Mouse (Mus musculus) kidney, adult 8-10 months (tissue): ENCODE data around the gene Pank2.
"Not testable (repeated sequence)": the region's sequence is repeated elsewhere in the genome, so short reads cannot be mapped to it uniquely, and the experiment has no call there.

ENCODE experiments used
- DNase-seq, 2 experiments: peaks; one replicate each; pipeline ENCODE4 v3.0.0; 2022

Gene Pank2

DNA sequence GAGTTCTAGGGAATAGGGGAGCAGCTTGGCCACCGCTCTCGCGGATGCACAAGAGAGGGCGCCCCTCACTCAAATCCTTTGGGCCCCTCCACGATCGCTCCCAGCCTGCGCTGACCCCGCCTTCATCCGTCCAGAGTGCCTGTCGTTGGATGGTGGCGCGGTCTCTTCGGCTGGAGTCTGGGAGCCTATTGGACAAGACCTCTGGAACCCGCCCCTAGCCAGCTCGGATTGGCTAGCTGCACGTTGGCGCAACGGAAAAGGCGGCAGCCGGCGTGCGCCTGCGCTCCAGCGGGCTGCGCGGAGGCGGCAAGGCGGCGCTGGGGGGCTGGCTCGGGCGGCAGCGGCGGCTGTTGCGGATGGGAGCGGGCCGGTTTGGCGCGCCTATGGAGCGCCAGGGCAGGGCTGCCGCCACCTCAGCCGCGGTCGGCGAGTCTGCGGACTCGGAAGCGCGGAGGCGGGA lies at the start of gene Pank2:
Gene Pank2, plus strand, starts transcription at position 283 of the 460 bp plus-strand sequence.
- DNase-seq = peak; percentile 98

DNA sequence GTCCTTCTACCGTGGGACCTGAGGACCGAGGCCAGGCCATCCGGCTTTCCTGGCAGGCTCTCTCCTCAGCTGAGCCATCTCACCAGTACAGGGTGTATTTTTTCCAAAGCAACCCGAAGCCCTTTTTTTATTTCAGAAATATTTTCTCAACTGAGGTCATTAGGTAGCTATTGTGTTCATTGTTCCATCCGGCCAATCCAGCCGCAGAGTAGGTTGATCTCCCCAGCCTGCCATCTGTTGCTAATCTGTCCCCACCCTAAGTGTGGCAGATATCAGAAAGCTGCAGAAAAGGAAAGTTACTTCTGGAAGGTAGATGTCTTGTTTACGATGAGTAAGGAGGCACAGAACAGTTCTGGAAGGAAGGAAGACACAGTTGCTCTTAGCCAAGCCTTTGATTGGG lies 48.5 kb upstream of the Pank2 start:
- no peak for DNase-seq

- peak; percentile 55 to 73 for DNase-seq
Observed at GRCm38 (mm10) chr2:131215941-131216858, 46.1 kb upstream of the Pank2 start.

- no peak for DNase-seq
Observed at GRCm38 (mm10) chr2:131220030-131220429, 42.3 kb upstream of the Pank2 start.

DNA sequence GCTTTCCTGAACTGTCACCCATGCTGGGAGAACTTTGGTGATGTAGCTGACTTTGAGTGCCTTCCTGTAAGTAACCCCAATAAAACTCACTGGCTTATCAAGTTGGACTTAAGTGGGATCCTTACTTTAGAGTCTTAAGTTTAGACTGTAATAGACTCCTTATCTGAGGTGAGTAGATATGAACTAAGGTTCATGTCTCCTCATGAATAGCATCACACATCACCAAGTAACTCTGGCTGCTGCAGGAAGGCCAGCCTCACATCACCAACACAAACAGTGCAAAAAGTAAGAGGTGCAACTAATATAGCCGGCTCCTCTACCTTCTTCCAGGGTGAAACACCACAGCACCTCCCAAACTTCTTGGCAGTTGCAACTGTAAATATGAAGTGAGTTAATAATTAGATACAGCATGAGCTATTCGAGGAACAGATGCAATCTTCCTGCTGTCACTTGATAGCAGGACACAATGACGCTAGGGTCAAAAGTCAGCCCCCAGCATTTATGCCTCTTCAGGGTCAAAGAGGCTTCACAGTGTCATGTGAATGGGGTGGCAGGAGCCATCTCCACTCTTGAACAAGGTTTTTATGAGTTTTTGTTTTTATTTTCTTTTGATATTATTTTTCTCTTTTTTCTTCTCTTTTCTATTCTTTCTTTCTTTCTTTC lies 40.3 kb upstream of the Pank2 start:
- no peak for DNase-seq

DNA sequence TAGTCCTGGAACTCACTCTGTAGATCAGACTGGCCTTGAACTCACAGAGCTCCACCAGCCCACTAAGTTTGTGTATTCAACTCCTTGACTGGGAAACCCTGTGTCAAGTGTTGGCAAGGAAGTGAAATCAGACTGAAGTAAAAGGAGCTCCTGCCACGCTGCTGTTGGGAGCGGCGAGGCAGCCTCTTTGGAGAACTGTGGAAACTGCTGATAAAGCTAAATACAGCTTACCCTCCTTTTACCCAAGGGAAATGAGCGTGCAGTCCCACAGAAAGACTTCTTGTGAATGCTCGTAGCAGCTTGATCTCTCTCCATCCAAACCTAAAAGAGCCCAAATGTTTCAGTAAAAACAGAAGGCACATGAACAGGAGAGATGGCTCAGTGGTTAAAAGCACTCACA lies 39.7 kb upstream of the Pank2 start:
- no peak for DNase-seq

DNA sequence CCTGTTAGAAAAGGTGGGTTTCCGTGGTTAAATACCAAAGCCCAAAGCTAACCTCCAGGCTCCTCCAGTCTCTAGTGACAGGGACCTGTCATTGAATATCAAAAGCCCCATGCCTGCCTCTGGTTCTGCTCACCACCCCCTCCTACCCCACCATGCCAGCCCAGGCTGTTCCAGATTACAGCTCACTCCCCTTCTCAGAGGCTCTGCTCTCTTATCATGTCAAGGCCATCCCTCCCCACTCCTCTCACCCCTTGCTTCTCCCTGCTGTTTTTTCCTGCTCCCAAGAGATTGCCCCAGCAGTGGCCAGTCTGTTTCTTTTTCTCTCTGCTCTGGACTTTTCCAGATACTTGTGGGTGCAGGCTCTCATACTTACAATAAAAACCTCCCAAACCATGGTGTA lies 38.7 kb upstream of the Pank2 start:
- no peak for DNase-seq

DNA sequence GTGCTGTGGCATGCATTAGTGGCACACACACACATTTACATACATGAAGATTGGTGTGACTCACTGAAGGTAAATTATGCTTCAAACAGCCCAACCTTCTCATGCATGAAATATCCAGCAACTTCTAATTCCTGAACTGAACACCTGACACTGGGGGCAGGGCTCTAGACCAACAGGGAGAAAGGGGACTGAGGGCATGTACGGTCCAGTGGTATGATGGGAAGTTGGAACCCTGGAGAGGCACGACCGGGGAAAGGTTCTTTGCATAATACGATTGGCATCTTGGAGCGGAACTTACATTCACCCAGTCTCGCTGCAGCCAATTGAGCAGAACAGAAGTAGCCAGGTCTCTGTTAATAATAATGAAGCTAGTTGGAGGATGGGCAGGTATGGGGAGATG lies 37.1 kb upstream of the Pank2 start:
- peak; percentile 74 to 89 for DNase-seq

- not testable (repeated sequence) for DNase-seq
Observed at GRCm38 (mm10) chr2:131226669-131227068, 35.6 kb upstream of the Pank2 start.

DNA sequence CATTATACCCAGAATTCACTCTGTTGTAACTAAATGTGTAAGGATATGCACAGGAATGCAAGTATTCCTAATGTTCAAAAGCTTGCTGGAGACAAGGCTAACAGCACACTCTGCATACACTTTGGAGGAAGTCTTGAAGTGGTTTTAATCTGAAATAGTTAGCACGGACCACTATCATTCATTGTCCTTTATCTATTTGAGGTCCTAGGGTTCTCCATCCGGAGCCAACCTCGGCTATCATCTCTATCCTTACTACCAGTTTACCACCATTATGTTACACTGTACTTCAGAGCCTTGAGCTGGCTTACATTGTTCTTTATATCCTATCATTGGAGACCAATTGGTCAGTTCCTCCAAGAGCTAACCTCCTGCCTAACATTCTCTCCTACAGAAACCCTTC lies 35.1 kb upstream of the Pank2 start:
- DNase-seq = no peak

- no peak for DNase-seq
Observed at GRCm38 (mm10) chr2:131232558-131232957, 29.7 kb upstream of the Pank2 start.

GRCm38 (mm10) chr2:131233307-131234126 lies 28.8 kb upstream of the Pank2 start, which contains the start of gene Mavs:
Gene Mavs (plus strand): TSS chr2:131234063.
- DNase-seq = peak; percentile 97 to 98

- DNase-seq = no peak
Observed at GRCm38 (mm10) chr2:131234127-131234650, 28.1 kb upstream of the Pank2 start.

DNA sequence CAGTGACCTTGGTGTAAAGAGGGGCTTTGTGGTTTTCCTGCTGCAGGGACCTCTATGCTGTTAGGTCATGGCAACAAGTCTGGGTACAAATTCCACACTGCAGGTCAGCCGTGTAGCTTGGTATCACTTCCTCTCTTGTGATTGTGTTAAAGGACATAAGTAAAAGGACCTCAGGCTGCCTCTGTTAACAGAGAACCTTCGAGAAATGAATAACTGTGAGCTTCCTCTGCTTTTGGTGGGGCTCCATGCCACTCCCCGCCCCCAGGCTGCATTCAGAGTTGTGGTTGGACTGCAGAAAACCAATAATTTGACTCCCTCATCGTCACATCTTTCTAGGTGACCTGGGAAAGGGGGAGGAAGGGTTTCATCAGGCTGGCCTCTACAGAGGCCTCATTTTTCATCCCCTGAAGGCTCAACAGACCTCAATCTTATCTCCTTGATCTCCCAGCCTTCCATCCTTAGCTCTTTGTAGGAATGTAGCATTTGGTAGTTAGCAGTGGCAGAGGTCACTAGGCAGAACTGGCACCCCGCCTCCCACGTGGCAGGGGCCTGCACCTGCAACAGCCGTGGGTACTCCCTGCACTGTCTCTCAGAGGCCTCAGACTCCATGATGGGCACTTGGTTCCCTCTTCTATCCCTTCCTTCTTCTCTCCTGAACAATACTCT lies 27.2 kb upstream of the Pank2 start:
- DNase-seq = peak; percentile 56 to 60

DNA sequence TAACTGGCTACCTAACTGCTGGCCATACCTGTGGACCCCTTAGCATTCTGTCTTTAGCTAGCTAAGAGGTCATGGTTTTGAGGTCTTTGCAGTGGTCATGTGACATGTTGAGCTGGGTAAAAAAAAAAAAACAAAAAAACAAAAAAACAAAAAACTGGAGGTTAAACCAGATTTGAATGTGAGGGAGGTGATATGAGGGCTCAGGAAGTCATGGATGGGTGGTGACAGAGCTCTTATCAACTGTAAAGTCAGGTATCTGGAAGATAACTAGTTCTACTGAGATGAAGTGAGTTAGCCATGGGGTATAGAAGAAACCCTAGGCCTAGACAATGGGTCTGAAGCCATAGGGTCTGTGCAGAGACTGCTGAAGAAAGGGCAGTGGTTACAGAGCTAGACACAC lies 20.1 kb upstream of the Pank2 start:
- DNase-seq = no peak

- no peak for DNase-seq
Observed at GRCm38 (mm10) chr2:131242929-131243328, 19.4 kb upstream of the Pank2 start.

GRCm38 (mm10) chr2:131253681-131254328 lies 8.5 kb upstream of the Pank2 start:
- DNase-seq = peak; percentile 77 to 79

- peak; percentile 24 to 34 for DNase-seq
Observed at GRCm38 (mm10) chr2:131254329-131254713, 8.0 kb upstream of the Pank2 start.

GRCm38 (mm10) chr2:131255738-131256137 lies 6.6 kb upstream of the Pank2 start:
- no peak for DNase-seq

DNA sequence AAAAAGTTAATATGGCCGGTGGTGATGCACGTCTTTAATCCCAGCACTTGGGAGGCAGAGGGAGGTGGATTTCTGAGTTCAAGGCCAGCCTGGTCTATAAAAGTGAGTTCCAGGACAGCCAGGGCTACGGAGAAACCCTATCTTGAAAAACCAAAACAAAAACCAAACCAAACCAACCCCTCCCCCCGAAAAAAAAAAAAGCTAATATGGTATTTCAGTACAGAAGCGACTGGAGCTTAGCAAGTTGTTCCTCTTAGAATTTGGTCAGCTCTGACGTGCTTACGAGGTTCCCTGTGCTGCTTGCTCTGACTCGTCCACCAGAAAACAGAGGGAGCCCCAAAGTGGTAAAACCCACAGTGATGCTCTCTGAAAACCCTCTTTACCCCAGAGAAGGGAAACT lies 3.6 kb upstream of the Pank2 start:
- DNase-seq = no peak

DNA sequence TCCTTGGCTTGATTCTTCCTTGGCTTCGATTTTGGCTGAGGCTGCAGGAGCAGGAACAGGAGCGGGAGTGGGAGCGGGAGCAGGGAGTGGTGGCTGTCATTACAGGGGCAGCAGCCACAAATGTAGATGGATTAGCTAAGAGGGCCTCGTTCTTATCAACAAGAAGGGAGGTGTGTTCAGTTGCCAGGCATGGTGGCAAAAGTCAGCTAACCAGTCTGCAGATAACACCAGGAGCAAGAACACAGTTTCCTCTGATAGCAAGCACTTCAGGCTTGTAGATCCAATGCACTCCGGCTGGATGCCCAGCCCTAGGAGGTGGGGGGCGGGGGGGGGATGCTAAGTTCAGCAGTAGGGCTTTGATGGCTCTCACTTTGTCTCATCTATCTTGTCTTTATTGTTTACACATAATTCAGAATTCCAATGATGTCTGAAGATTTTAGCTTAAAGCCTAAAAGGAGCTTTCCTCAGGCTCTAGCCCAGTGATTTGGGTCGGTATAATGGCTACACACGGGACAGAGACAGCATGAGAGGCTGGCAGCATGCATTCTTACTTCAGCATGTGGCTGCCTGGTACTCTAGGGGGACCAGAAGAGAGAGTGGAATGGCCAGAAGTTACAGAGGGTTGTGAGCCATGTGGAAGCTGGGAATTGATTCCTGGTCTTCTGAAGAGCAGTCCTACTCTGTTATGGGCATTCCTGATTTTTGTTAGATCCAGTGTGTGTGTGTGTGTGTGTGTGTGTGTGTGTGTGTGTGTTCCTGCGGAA lies 1.6 kb upstream of the Pank2 start:
- no peak for DNase-seq
